Mouse (Mus musculus): ENCODE measurements around the gene Sco1.
A peak's percentile ranks its signal among the peaks of the same experiment; 100 is the strongest.
"Not testable (repeated sequence)": the region's sequence is repeated elsewhere in the genome, so short reads cannot be mapped to it uniquely, and the experiment has no call there.

Gene Sco1

GRCm38 (mm10) chr11:67086467-67087164, 34.1 kb downstream of the Sco1 start:
- DNase-seq = peak; percentile 10

DNA sequence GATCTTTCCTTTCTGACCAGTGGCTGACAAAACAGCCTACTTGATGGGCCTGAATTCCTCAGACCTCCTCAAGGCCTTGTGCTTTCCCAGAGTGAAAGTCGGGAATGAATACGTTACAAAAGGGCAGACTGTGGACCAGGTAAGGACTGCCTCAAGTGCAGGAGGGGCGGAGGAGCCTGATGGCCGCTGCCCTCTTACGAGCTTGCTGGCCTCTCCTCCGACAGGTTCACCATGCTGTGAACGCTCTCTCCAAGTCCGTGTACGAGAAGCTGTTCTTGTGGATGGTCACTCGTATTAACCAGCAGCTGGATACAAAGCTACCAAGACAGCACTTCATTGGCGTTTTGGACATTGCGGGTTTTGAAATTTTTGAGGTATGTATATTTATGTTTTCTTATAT, 34.8 kb downstream of the Sco1 start:
- no peak for DNase-seq

- not testable (repeated sequence) for DNase-seq
Measured at GRCm38 (mm10) chr11:67092354-67092753, 39.9 kb downstream of the Sco1 start.

GRCm38 (mm10) chr11:67093201-67093600, 40.7 kb downstream of the Sco1 start:
- no peak for DNase-seq

DNA sequence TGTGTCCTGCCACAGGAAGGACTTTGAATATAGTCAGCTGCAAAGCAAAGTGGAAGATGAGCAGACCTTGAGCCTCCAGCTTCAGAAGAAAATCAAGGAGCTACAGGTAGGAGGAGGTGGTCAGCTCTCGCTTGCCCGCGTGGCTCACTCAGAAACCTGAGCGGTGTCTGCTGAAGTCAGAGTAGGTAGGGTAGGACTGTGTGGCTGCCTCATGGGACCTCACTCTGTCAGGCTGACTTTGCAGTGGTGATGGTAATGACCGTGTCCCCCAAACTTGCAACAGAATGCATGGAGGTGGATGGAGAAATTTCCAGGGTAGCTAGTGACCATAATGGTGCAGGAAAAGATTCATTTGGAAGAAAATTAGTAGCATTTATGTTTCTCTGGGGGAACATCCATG, 41.2 kb downstream of the Sco1 start:
- no peak for DNase-seq

DNA sequence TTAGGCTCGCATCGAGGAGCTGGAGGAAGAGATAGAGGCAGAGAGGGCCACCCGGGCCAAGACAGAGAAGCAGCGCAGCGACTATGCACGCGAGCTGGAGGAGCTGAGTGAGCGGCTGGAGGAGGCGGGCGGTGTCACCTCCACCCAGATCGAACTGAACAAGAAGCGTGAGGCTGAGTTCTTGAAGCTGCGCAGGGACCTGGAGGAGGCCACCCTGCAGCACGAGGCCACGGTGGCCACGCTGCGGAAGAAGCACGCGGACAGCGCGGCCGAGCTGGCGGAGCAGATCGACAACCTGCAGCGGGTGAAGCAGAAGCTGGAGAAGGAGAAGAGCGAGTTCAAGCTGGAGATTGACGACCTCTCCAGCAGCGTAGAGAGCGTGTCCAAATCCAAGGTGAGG, 42.0 kb downstream of the Sco1 start:
- DNase-seq = no peak

DNA sequence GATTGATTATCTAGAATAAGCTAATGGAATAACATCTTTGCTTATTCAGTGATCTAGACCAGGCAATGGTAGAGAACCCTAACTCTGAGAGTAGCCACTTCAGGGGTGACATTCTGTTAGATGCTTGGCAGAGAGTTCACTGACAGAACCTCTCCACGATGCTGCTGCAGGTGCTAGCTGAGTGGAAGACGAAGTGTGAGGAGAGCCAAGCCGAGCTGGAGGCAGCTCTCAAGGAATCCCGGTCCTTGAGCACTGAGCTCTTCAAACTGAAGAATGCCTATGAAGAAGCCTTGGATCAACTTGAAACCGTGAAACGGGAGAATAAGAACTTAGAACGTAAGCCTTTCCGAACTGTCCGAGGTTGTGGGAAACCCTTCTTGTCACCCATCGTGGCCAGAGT, 45.2 kb downstream of the Sco1 start:
- DNase-seq = no peak

DNA sequence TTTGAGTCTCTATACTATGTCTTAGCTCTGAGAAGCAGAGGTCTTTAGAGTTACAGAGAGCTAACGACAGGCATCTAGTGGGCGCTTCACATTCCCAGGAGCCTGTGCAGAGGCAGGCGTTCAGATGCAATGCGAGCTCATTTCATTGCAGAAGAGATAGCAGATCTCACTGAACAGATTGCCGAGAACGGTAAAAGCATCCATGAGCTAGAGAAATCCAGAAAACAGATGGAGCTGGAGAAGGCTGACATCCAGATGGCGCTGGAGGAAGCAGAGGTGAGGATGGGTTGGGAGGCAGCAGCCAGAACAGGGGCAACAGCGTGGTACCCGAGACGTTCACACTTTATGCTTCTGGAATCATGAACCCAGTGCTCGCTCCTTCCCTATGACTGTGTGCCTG, 46.0 kb downstream of the Sco1 start:
- DNase-seq = no peak

GRCm38 (mm10) chr11:67099241-67099640, 46.8 kb downstream of the Sco1 start:
- no peak for DNase-seq

GRCm38 (mm10) chr11:67100169-67100568, 47.7 kb downstream of the Sco1 start:
- peak; percentile 45 for DNase-seq

GRCm38 (mm10) chr11:67101713-67102112, 49.2 kb downstream of the Sco1 start:
- DNase-seq = peak; percentile 56

- DNase-seq = no peak
Measured at GRCm38 (mm10) chr11:67103256-67103655, 50.8 kb downstream of the Sco1 start.

DNA sequence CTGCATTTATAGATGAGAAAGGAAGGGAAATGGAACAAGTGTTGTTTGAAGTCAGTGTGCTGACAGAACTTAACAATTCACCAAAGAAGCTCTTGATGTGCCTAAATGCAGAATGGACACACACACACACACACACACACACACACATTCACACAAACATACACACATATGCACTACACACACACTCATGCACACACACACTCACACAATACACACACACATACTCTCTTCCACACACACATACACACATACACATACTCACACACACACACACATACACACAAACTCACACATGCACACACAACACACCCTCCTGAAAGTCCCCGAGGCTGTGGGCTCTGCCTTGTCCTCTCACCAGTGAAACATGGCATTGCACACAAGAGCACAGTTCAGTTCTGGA, 51.8 kb downstream of the Sco1 start:
- DNase-seq = no peak

DNA sequence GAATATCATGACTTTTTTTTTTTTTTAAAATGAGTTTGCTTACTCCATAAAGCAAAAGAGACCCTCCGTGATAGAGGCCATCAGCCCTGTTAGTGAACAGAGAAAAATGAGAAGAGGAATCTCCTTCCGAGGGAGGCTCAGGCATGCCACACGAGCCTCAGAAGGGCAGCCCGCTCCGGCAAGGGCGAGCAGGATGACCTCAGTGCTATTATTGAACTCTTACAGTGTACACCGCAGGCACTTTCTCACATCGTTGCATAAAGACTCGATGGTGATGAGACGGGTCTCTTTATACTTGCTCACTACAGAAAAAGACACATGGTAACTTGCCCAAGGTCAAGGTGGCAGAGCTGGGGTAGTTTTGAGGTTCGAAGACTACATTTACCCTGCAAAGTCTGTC, 52.2 kb downstream of the Sco1 start:
- DNase-seq = no peak

- no peak for DNase-seq
Measured at GRCm38 (mm10) chr11:67105689-67106088, 53.2 kb downstream of the Sco1 start.

DNA sequence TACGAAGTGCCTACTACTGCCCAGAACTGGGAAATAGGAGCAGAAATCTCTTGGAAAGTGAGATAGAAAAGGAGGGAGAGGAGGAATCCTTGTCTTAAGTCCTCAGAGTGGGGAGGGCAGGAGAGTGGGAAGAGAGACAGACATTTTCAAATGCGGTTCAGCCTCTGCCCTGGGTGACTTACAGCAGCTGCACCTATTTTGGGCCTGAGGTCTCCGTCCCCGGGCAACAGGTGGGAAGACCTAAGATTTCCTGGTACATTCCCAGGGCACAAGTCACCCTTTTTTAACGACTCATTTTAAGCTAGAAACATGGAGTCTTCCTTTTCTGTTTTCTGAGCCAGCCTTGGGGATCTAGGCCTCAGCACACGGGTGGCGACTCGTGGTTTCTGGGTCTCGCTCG, 54.5 kb downstream of the Sco1 start:
- no peak for DNase-seq

DNA sequence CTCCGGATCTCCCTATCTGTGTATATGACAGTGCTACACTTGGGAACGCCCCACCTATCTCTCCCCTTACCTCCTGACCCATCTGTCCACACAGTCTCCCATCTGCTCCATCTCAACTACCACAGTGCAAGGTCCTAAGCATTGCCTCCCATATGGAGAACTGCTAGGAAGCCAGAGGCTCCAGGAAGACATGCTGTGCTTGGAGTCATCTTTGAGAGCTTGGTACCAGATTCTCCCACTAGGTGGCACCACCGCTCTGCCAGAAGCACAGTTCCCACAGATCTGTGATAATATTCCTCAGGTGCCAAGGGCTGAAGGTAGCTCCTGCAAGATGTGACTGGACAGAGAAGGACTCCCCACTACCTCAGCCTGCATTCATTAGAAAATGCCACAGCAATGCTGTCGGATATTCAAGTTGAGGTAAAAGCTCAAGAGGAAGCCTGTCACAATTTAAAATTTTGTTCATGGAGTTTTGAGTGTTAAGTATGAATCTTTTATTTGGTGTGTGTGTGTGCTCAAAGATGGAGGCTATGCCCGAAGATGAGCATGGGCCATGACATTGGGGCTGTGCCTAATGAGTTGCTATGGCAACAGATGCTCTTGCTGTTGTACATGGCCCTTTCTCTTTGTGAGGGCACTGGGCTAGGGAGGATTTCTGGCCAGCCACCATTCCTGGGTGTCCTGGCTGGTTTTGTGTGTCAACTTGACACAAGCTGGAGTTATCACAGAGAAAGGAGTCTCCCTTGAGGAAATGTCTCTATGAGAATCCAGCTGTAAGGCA, 57.9 kb downstream of the Sco1 start:
- DNase-seq = peak; percentile 74

GRCm38 (mm10) chr11:67112019-67112850, 59.8 kb downstream of the Sco1 start:
- DNase-seq = peak; percentile 60

DNA sequence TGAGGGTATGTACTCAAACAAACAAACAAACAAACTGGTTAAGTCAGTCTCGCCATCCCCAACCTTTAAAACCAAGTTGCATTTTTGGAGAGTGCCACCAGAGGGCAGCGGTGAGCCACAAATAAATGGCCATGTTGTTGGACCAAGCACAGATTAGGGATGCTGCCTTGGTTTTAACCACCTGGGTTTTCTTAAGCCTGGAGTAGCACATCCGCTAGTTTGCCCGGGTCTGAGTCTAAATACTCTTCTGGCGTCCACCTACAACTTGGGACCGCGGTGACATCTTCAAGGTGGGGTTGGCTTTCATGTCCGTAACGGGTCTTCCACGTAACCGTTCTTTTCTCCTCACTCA, 60.4 kb downstream of the Sco1 start:
- DNase-seq = peak; percentile 63

GRCm38 (mm10) chr11:67113381-67113780, 60.9 kb downstream of the Sco1 start:
- DNase-seq = no peak

- no peak for DNase-seq
Measured at GRCm38 (mm10) chr11:67114261-67114660, 61.8 kb downstream of the Sco1 start.

GRCm38 (mm10) chr11:67114901-67115300, 62.4 kb downstream of the Sco1 start:
- no peak for DNase-seq

All from kidney, postnatal 14 days (tissue).